Mouse (Mus musculus) CH12.LX (cell line): Measurements from ENCODE around the gene Gm2a.

Source experiments
- CTCF ChIP-seq, 2 experiments: IDR thresholded peaks in 1 of 2; conservative IDR thresholded peaks in 1 of 2; 2 replicates each; pipeline ENCODE4 v1.5.1; 2011 to 2012; ENCODE audit warnings: low read depth in 2 of 2, low read length in 2 of 2, improper control_type of control experiment in 1 of 2, inconsistent platforms in 1 of 2, mild to moderate bottlenecking in 1 of 2, moderate library complexity in 1 of 2
- ETS1 ChIP-seq: conservative IDR thresholded peaks from 2 replicates; pipeline ENCODE4 v1.6.1; 2012; ENCODE audit warnings: low read depth, mild to moderate bottlenecking, inconsistent platforms, low read length, improper control_type of control experiment, moderate library complexity
- SIN3A ChIP-seq: IDR thresholded peaks from 2 replicates; pipeline ENCODE4 v1.6.1; 2012; ENCODE audit warnings: low read length, improper control_type of control experiment, inconsistent platforms

- TF ChIP-seq CTCF (conservative IDR thresholded peaks at IDR 0.05 in 1 of 2, IDR thresholded peaks at IDR 0.05 in 1 of 2; ENCODE audit: low read depth in 2 of 2, low read length in 2 of 2): no peak
- no peak for TF ChIP-seq ETS1
- no peak for TF ChIP-seq SIN3A
Measured at GRCm38 (mm10) chr11:55072467-55072866, 25.4 kb upstream of the Gm2a start.
